Mouse (Mus musculus) common myeloid progenitor, adult 5-6 weeks (primary cell): ENCODE data around the gene Cd70. TPM values are rescaled to one million over a fixed set of nuclear protein-coding genes. Genes with fewer than 3 reads are reported as not detected.
"Not testable (repeated sequence)": the region's sequence is repeated elsewhere in the genome, so short reads cannot be mapped to it uniquely, and the experiment has no call there.

Experiments
- ATAC-seq: replicated peaks from 2 replicates; pipeline ENCODE4 v1.8.0; 2016; ENCODE audit warnings: low read depth, mild to moderate bottlenecking, moderate TSS enrichment, inconsistent platforms; ENCODE audit not compliant: poor library complexity, severe bottlenecking
- total RNA-seq: library from RNA; stranded (forward); fragments of 200-1000, 187-1606 nt; gene quantifications from 2 replicates; pipeline ENCODE4 v1.2.3, GENCODE M21; 2017

Cd70 gene
- total RNA-seq, 1 experiment from 2014 or later, result not detected

DNA sequence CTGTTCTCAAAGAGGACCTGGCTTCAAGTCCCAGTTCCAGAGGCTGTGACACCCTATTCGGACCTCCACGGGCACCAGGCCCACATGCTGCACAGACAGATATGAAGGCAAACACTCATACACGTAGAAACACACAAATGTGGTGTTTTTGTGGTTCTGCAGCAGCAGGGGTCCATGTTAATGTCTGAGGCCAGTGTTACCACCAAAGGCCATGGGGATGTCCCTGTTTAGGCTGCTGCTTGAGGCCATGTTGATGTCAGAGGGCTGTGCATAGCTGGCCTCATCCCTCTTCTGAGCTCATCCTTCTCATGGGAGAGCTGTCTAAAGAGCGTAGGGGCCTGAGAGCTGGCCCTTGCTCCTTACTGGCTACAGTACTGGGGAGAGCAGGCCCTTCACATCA is 10.9 kb downstream of the Cd70 start:
- ATAC-seq, result no peak

DNA sequence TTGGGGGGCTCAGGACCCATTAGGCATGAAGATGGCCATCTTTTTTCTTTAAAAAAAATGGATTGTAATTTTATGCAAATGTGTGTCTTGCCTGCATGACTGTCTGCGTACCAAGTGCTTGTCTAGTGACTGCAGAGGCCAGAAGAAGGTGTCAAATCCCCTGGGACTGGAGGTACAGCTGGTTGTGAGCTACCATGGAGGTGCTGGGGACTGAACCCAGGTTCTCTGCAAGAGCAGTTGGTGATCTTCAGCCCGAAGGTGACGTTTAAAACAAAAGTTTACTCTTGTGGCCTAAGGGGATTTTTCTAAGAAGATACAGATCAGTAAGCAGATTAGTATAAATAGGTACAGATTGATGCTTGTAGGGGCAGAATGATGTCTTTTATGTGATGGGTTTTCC is 13.9 kb downstream of the Cd70 start:
- no peak for ATAC-seq

- ATAC-seq, result no peak
Observed at GRCm38 (mm10) chr17:57134693-57135092, 14.9 kb downstream of the Cd70 start.

DNA sequence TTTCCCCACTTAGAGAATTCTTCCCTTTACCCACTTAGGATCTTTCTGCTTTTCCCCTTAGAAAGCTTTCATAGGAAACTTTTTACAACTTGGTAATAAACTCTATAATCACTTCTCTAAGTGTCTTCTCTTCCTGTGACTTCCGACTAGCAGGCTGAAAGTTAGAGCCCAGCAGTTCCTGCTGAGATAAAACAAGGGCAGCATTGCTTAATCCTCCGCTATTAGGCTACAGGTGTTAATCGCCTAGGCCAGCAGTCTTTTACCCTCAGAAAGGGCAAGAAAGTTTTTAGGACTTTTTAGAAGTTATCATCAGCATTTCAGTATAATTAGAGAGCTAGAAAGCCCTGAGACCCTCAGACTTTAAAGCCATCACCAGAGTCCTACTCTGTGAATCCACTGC is 15.6 kb downstream of the Cd70 start:
- not testable (repeated sequence) for ATAC-seq

GRCm38 (mm10) chr17:57131793-57132192 is 17.8 kb downstream of the Cd70 start:
- ATAC-seq, result peak; percentile 71

DNA sequence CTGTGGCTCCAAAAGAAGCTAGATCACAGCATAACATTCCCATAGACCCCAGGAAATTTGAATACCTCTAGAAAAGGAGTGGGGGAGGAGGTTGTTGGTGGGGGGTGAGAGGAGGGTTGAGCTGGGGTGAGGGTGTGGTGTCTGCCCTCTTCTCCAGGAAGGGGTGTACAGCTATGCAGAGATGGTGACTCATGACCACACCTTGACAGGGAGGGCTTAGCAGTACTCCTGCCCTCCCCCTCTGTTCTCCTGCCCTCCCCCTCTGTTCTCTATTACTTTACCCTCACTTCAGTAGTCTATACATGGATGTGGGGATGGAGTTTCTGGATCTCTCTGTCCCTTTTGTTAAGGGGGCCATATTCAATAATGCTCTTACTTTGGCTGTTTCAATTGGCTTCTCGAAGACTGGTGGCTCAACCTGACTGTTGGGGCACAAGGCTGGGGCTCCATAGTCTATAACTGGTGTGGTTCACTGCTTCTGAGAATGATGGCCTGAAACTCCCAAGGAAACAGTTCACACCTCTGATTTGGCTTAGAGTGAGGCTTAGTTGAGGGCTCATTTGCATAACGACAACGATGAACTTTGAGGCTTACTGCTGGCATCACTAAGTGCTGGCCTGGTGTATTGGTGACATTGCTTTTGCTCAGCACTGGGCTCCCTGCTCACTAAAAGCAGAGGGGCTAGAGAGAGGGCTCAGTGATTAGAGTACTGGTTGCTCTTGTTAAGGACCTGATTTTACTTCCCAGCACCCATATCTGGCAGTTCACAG is 23.5 kb downstream of the Cd70 start:
- no peak for ATAC-seq

DNA sequence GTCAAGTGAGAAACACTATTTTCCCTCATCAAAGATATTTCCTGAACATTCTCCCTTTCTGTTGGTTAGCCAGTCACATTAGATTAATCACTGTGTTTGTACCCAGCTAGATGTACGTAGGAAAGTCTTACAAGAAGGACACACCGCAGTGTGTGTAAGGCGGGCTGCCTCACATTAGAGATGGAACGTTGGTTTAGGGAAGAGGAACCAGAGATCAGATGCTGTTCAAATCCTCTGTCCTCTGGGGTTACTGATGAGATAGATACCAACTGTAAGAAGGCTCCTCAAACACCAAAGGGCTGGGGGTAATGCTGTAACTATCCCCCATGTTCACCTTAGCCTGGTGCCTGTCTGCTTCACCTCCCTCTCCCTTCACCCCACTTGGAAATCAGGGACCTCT is 24.8 kb downstream of the Cd70 start:
- no peak for ATAC-seq

- no peak for ATAC-seq
Observed at GRCm38 (mm10) chr17:57123192-57124118, 26.1 kb downstream of the Cd70 start.

- ATAC-seq, result no peak
Observed at GRCm38 (mm10) chr17:57121856-57122255, 27.7 kb downstream of the Cd70 start.

GRCm38 (mm10) chr17:57118524-57119349 is 30.8 kb downstream of the Cd70 start:
- peak; percentile 89 for ATAC-seq

DNA sequence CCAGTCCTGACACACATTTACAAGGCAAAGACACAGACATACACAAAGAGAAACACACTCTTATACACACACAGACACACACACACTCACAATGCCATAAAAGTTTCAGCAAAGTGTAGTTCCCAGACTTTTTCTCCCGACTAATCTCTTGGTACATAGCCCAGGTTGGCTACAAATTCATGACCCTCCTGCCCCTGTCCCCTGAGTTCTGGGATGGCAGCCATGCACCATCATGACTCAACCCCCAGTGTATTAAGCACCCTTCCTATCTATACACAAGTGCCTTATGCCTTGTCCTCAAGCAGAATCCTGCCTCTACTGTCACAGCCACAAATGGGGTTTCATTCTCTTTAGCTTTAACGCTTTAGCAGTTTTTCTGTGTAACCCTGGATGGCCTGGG is 32.8 kb downstream of the Cd70 start:
- ATAC-seq, result no peak

DNA sequence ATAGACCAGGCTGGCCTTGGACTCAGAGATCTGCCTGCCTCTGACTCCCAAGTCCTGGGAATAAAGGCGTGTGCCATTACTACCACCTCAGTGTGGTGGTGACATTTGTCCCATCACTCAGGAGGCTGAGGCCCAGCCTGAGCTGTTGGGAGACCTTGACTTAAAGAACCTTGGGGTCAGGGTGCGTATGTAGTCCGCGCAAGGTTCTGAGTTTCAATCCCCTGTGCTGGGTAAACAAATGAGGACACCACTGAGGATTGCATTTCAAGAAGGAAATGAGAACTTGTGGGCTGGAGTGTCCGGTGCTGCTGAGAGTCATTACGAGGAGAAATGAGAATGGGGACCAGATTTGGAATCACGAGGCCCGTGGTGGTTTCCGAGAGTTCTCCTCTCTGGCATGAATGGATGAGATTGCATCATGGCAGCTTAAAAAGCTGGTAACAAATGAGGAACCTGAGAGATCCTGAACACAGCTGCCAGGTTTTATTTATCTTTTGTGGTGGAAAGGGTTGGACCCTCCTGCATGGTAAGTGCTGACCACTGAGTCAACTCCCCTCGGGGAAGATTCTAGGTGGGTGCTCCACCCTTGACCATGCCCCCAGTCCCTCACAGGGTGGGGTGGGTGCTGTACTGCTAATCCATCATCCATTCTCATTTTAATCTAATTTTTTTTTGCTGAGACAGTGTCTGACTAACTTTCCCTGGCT is 36.7 kb downstream of the Cd70 start:
- ATAC-seq, result peak; percentile 90

DNA sequence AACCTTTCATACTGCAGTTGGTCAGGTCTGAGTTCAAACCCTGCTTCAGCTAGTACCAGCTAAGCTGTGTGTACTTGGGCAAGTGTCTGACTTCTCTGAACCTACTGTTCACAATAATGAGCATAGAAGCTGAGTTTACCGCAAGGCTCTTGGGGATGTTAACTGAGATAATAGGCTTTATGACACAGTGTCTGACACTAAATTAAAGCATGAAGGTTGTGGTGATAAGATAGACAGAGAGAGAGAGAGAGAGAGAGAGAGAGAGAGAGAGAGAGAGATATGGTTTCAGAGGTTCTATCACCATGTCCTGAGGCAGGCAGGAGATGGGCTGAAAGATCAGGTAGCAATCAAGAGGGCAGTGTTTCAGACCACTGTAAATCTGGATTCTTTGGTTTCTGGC is 39.6 kb downstream of the Cd70 start:
- no peak for ATAC-seq

DNA sequence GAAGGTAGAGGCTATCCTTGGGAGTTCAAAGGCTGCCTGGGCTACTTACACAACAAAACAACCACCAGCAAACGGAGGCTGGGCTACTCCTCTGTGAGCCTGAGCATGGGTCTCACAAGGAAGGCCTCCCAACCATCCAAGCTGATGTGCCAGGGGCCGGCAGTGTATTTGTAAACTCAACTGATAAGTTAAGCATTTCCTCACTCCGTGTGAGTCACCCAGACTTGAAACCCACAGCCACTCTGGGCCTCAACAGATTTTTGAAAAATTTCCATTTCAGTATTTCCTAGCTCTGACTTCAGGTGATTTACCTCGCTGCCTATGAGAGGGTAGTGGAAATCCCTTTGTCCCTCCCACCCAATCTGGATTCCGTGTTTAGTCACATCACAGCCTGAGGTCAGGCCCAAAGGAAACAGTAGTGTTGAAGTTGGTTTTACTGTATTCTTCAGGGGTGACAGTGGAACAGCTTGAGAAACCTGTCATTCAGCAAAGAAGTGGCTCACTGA is 40.9 kb downstream of the Cd70 start:
- ATAC-seq, result no peak

GRCm38 (mm10) chr17:57108040-57108665 is 41.4 kb downstream of the Cd70 start:
- ATAC-seq, result no peak

GRCm38 (mm10) chr17:57107064-57107463 is 42.5 kb downstream of the Cd70 start:
- ATAC-seq, result no peak

GRCm38 (mm10) chr17:57106035-57106368 is 43.6 kb downstream of the Cd70 start:
- no peak for ATAC-seq

- peak; percentile 65 for ATAC-seq
Observed at GRCm38 (mm10) chr17:57105181-57106034, 44.2 kb downstream of the Cd70 start, which contains the start of gene Tnfsf9. TSS of gene Tnfsf9 (plus strand) at chr17:57105325.
